Mouse (Mus musculus) G1E (cell line): ENCODE data around the gene Rhbg.

Experiments
- CTCF ChIP-seq: IDR thresholded peaks from 2 replicates; pipeline ENCODE4 v1.5.1; 2012; ENCODE audit warnings: low read depth, low read length, inconsistent platforms, mixed read lengths
- GATA1 ChIP-seq: IDR thresholded peaks from 2 replicates; pipeline ENCODE4 v1.6.1; 2012; ENCODE audit warnings: borderline replicate concordance, low read length, inconsistent platforms, mixed read lengths
- GATA2 ChIP-seq: IDR thresholded peaks from 2 replicates; pipeline ENCODE4 v1.6.1; 2012; ENCODE audit warnings: low read depth, low read length, inconsistent platforms, borderline replicate concordance
- POLR2AphosphoS5 ChIP-seq: IDR thresholded peaks from 2 replicates; pipeline ENCODE4 v1.6.1; 2012; ENCODE audit warnings: low read depth, low read length, inconsistent platforms; ENCODE audit not compliant: insufficient replicate concordance
- TAL1 ChIP-seq: conservative IDR thresholded peaks from 2 replicates; pipeline ENCODE4 v1.6.1; 2012; ENCODE audit warnings: low read depth, low read length, inconsistent platforms, mixed read lengths

- TF ChIP-seq CTCF (no peak), TAL1 (no peak), GATA1 (no peak), POLR2AphosphoS5 (no peak), GATA2 (no peak)
Observed at GRCm38 (mm10) chr3:88227260-88227659, 27.2 kb downstream of the Rhbg start.
